16 mouse cellular contexts compared by ENCODE assay signal in genomic region chr15:67373599-67373998, GRCm38 (mm10).
"Had no signal": no experiment of that assay in that cellular context is flagged by ENCODE, and none has a peak within 500 bp of the region (broad histone marks: within the 10 kb centered on the region; RNA-seq: fewer than 3 reads in every experiment).

No protein-coding gene starts in this region.

- H3K36me3 ChIP-seq: liver, embryonic 15.5 days; midbrain, embryonic 13.5 days; midbrain, embryonic 15.5 days; neural tube, embryonic 12.5 days; stomach, embryonic 15.5 days had no signal

- H3K4me2 ChIP-seq: liver, embryonic 15.5 days; midbrain, embryonic 11.5 days; midbrain, embryonic 13.5 days; midbrain, embryonic 15.5 days; neural tube, embryonic 12.5 days; stomach, embryonic 15.5 days had no signal

- H3K27me3 ChIP-seq: liver, embryonic 15.5 days; midbrain, embryonic 13.5 days; midbrain, embryonic 15.5 days; neural tube, embryonic 12.5 days; stomach, embryonic 15.5 days had no signal

- DNase-seq: liver, postnatal 0 days; lung, adult 2 months; lung, postnatal 14 days; right cerebral cortex, postnatal 14 days; thymus, adult 2 months; thymus, postnatal 25 days; thymus, postnatal 4 days had no signal

- H3K9me3 ChIP-seq: liver, embryonic 15.5 days; midbrain, embryonic 13.5 days; midbrain, embryonic 15.5 days; neural tube, embryonic 12.5 days; stomach, embryonic 15.5 days had no signal

- H3K9ac ChIP-seq: liver, embryonic 15.5 days; liver, postnatal 0 days; midbrain, embryonic 13.5 days; midbrain, embryonic 15.5 days; neural tube, embryonic 12.5 days; stomach, embryonic 15.5 days had no signal

- ATAC-seq: liver, postnatal 0 days; midbrain, embryonic 13.5 days; midbrain, embryonic 15.5 days had no signal

- H3K4me1 ChIP-seq: liver, embryonic 15.5 days; midbrain, embryonic 13.5 days; midbrain, embryonic 15.5 days; neural tube, embryonic 12.5 days; stomach, embryonic 15.5 days had no signal

- H3K4me3 ChIP-seq: liver, embryonic 15.5 days; megakaryocyte, embryonic 14.5 days; midbrain, embryonic 13.5 days; midbrain, embryonic 15.5 days; neural tube, embryonic 12.5 days; stomach, embryonic 15.5 days had no signal

- H3K27ac ChIP-seq: liver, embryonic 15.5 days; macrophage; midbrain, embryonic 13.5 days; midbrain, embryonic 15.5 days; neural tube, embryonic 12.5 days; stomach, embryonic 15.5 days; stomach, postnatal 0 days had no signal
